Mouse (Mus musculus) spleen, adult 2 months (tissue): ENCODE measurements around the gene Gm525.

ENCODE experiments used
- CTCF ChIP-seq: fragments of 200-500 bp; IDR thresholded peaks from 2 replicates; pipeline ENCODE4 v1.5.1; 2011; ENCODE audit warnings: mild to moderate bottlenecking, inconsistent platforms; ENCODE audit not compliant: insufficient read depth, insufficient read length, insufficient replicate concordance; ENCODE audit errors: extremely low read depth
- POLR2A ChIP-seq: fragments of 200-500 bp; IDR thresholded peaks from 2 replicates; pipeline ENCODE4 v1.6.1; 2011; ENCODE audit warnings: low read depth, low read length, inconsistent platforms

- TF ChIP-seq CTCF = no peak
- TF ChIP-seq POLR2A = no peak
Measured at GRCm38 (mm10) chr11:89130856-89131255, 57.2 kb downstream of the Gm525 start.
